Mouse (Mus musculus) heart, embryonic 15.5 days (tissue): ENCODE measurements around the gene Gpr88. TPM values are rescaled to one million over a fixed set of nuclear protein-coding genes. Genes with fewer than 3 reads are reported as not detected.

Experiments
- ATAC-seq: fragments of 200-750 bp; cut with Nextera tagmentation; replicated peaks from 2 replicates; pipeline ENCODE4 v1.8.0; 2017; ENCODE audit warnings: low read depth, moderate TSS enrichment; ENCODE audit not compliant: insufficient number of reproducible peaks, insufficient read depth, low FRiP score
- H3K27ac ChIP-seq: fragments of 300-500 bp; sonication (generic); 2 replicates; pipeline ENCODE4 v1.5.1; 2015; ENCODE audit warnings: mild to moderate bottlenecking, inconsistent platforms
- H3K27me3 ChIP-seq: fragments of 300-500 bp; sonication (generic); 2 replicates; pipeline ENCODE4 v1.6.1; 2015; ENCODE audit warnings: inconsistent platforms
- H3K36me3 ChIP-seq: fragments of 300-500 bp; sonication (generic); 2 replicates; pipeline ENCODE4 v1.6.1; 2015; ENCODE audit warnings: mild to moderate bottlenecking, inconsistent platforms
- H3K4me1 ChIP-seq: fragments of 300-500 bp; sonication (generic); replicated peaks from 2 replicates; pipeline ENCODE4 v1.6.1; 2015; ENCODE audit warnings: inconsistent platforms
- H3K4me2 ChIP-seq: fragments of 300-500 bp; sonication (generic); 2 replicates; pipeline ENCODE4 v1.6.1; 2015; ENCODE audit warnings: inconsistent platforms, mild to moderate bottlenecking, moderate library complexity
- H3K4me3 ChIP-seq: fragments of 300-500 bp; sonication (generic); 2 replicates; pipeline ENCODE4 v1.5.1; 2015; ENCODE audit warnings: mild to moderate bottlenecking, inconsistent platforms
- H3K9ac ChIP-seq: fragments of 300-500 bp; sonication (generic); 2 replicates; pipeline ENCODE4 v1.6.1; 2015; ENCODE audit warnings: mild to moderate bottlenecking, inconsistent platforms
- H3K9me3 ChIP-seq: fragments of 300-500 bp; sonication (generic); replicated peaks from 2 replicates; pipeline ENCODE4 v1.6.1; 2016; ENCODE audit warnings: inconsistent platforms
- WGBS: fragments of 180-500 bp; shearing (Covaris S2); methylation state at CpG from one replicate; pipeline ENCODE4 v1.1.7; 2015; ENCODE audit warnings: mixed read lengths; 5-methylcytosine and 5-hydroxymethylcytosine counted together
- polyA plus RNA-seq: library from polyadenylated mRNA; unstranded; fragments of >200 nt; fragmentation: Nextera tagmentation; extraction: Ambion mirVana; gene quantifications from 2 replicates; pipeline ENCODE4 v1.2.1, GENCODE M21; 2015

The Gpr88 gene
- polyA plus RNA-seq, 1 experiment from 2014 or later: 0.35 TPM

- no peak overlapping the region for H3K4me2 ChIP-seq
- H3K27ac ChIP-seq: no peak overlapping the region
- no peak overlapping the region for H3K4me3 ChIP-seq
- 82% methylated on average over 8 of the region's 8 CpGs for WGBS
- H3K9me3 ChIP-seq: no peaks in the 10 kb centered on the region
- ATAC-seq: no peak
- H3K36me3 ChIP-seq: no peaks in the 10 kb centered on the region
- H3K9ac ChIP-seq: no peak overlapping the region
- no peaks in the 10 kb centered on the region for H3K27me3 ChIP-seq
- H3K4me1 ChIP-seq: 0 out of 2 replicates have a peak, but pooled peaks cover 6% of the 10 kb centered on the region
Measured at GRCm38 (mm10) chr3:116277146-116277545, 23.8 kb upstream of the Gpr88 start.

GRCm38 (mm10) chr3:116271679-116272078 lies 18.4 kb upstream of the Gpr88 start:
- no peaks in the 10 kb centered on the region for H3K4me1 ChIP-seq
- no peak overlapping the region for H3K9ac ChIP-seq
- WGBS: 85% methylated on average over 6 of the region's 6 CpGs
- H3K9me3 ChIP-seq: no peaks in the 10 kb centered on the region
- H3K4me3 ChIP-seq: no peak overlapping the region
- no peak overlapping the region for H3K27ac ChIP-seq
- no peak overlapping the region for H3K4me2 ChIP-seq
- no peaks in the 10 kb centered on the region for H3K36me3 ChIP-seq
- H3K27me3 ChIP-seq: no peaks in the 10 kb centered on the region
- ATAC-seq: no peak

DNA sequence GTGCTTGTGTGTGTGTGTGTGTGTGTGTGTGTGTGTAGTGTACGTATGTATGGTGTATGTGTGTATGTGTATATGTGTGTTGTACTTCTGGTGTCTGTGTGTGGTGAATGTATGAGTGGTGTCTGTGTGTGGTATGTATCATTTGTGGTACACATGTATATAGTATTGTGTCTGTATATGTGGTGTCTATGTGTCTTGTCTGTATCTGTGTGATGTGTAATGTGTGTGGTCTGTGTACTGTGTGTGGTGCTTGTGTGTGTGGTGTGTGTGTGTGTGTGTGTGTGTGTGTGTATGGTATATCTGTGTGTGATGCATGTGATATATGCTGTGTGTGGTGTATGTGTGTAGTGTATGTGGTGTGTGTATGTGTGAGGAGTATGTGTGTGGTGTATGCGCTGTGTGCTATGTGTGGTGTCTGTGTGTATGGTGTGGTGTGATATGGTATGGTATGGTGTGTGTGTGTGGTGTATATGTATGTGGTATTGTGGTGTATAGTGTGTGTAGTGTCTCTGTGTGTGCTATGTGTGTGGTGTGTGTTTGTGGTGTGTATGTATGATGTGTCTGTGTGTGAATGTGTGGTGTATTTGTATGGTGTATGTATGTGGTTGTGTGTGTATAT lies 13.8 kb upstream of the Gpr88 start:
- Histone ChIP-seq H3K4me2 (no peak overlapping the region), H3K9ac (no peak overlapping the region), H3K4me1 (no peaks in the 10 kb centered on the region), H3K27ac (no peak overlapping the region), H3K36me3 (no peaks in the 10 kb centered on the region), H3K4me3 (no peak overlapping the region), H3K27me3 (no peaks in the 10 kb centered on the region), H3K9me3 (no peaks in the 10 kb centered on the region)
- ATAC-seq: no peak
- 96% methylated on average over 2 of the region's 2 CpGs for WGBS

GRCm38 (mm10) chr3:116266360-116266759 lies 13.1 kb upstream of the Gpr88 start:
- H3K4me3 ChIP-seq: no peak overlapping the region
- no peak for ATAC-seq
- no peak overlapping the region for H3K27ac ChIP-seq
- no peaks in the 10 kb centered on the region for H3K27me3 ChIP-seq
- 63% methylated on average over 3 of the region's 3 CpGs for WGBS
- H3K9ac ChIP-seq: no peak overlapping the region
- no peaks in the 10 kb centered on the region for H3K36me3 ChIP-seq
- no peaks in the 10 kb centered on the region for H3K9me3 ChIP-seq
- H3K4me2 ChIP-seq: no peak overlapping the region
- H3K4me1 ChIP-seq: no peaks in the 10 kb centered on the region

GRCm38 (mm10) chr3:116263977-116264376 lies 10.7 kb upstream of the Gpr88 start:
- Histone ChIP-seq H3K4me3 (no peak overlapping the region), H3K27ac (no peak overlapping the region), H3K36me3 (no peaks in the 10 kb centered on the region), H3K27me3 (no peaks in the 10 kb centered on the region), H3K9me3 (no peaks in the 10 kb centered on the region), H3K4me2 (no peak overlapping the region), H3K9ac (no peak overlapping the region), H3K4me1 (no peaks in the 10 kb centered on the region)
- whole genome bisulfite sequencing: 59% methylated on average over 1 of the region's 1 CpGs
- no peak for ATAC-seq

GRCm38 (mm10) chr3:116263061-116263460 lies 9.8 kb upstream of the Gpr88 start:
- H3K9ac ChIP-seq: no peak overlapping the region
- H3K36me3 ChIP-seq: no peaks in the 10 kb centered on the region
- no peak overlapping the region for H3K4me2 ChIP-seq
- no peaks in the 10 kb centered on the region for H3K9me3 ChIP-seq
- H3K27ac ChIP-seq: no peak overlapping the region
- 77% methylated on average over 5 of the region's 5 CpGs for WGBS
- no peak overlapping the region for H3K4me3 ChIP-seq
- no peaks in the 10 kb centered on the region for H3K4me1 ChIP-seq
- ATAC-seq: no peak
- no peaks in the 10 kb centered on the region for H3K27me3 ChIP-seq

GRCm38 (mm10) chr3:116256104-116256503 lies 2.8 kb upstream of the Gpr88 start:
- no peak overlapping the region for H3K4me2 ChIP-seq
- H3K4me1 ChIP-seq: peaks cover 23% of the 10 kb centered on the region
- H3K9me3 ChIP-seq: no peaks in the 10 kb centered on the region
- H3K27me3 ChIP-seq: peaks cover 41% of the 10 kb centered on the region
- no peak overlapping the region for H3K4me3 ChIP-seq
- ATAC-seq: no peak
- no peaks in the 10 kb centered on the region for H3K36me3 ChIP-seq
- no peak overlapping the region for H3K27ac ChIP-seq
- H3K9ac ChIP-seq: no peak overlapping the region
- WGBS: 65% methylated on average over 5 of the region's 5 CpGs

DNA sequence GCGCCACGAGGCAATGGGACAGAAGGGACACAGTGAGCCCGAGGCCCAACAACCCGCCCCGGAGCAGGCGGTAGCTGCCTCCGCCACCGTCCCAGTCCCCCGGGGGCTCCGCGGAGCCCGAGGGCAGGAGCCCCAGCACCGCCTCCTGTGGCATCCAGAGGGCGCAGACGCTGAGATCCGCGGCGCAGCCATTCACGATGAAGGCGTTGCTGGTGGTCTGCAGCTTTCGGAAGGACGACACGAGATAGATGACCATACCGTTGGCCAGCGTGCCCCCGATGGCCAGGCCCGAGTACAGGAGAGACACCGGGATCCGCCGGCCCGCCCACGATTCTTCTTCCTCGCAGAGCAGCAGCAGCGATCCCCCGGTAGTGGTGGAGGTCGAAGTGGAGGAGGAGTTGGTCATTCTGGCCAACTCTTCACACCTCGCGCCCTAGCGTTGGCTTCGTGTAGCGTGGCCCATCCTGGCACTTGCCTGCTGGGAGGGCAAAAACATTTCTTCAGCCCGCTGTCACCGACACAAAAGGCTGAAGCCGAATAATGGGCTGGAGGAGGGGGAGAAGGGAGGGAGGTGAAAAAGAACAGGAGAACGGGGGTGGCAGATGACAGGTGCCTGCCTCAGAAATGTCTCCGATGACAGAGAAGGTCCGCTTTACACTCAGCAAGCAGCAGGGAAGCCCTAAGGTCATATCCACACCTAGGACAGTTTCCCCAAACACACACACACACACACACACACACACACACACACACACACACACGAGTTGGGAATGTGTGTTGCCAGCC lies 855 bp downstream of the Gpr88 start:
- Histone ChIP-seq H3K4me2 (peak overlapping the region; percentile 100), H3K27ac (no peak overlapping the region), H3K9me3 (no peaks in the 10 kb centered on the region), H3K9ac (peak overlapping the region; percentile 53), H3K36me3 (no peaks in the 10 kb centered on the region), H3K4me1 (peaks cover 23% of the 10 kb centered on the region), H3K27me3 (peaks cover 68% of the 10 kb centered on the region), H3K4me3 (peak overlapping the region; percentile 63)
- WGBS: 1% methylated on average over 48 of the region's 48 CpGs
- peak; percentile 20; the same call in 1 of the 2 replicates for ATAC-seq

DNA sequence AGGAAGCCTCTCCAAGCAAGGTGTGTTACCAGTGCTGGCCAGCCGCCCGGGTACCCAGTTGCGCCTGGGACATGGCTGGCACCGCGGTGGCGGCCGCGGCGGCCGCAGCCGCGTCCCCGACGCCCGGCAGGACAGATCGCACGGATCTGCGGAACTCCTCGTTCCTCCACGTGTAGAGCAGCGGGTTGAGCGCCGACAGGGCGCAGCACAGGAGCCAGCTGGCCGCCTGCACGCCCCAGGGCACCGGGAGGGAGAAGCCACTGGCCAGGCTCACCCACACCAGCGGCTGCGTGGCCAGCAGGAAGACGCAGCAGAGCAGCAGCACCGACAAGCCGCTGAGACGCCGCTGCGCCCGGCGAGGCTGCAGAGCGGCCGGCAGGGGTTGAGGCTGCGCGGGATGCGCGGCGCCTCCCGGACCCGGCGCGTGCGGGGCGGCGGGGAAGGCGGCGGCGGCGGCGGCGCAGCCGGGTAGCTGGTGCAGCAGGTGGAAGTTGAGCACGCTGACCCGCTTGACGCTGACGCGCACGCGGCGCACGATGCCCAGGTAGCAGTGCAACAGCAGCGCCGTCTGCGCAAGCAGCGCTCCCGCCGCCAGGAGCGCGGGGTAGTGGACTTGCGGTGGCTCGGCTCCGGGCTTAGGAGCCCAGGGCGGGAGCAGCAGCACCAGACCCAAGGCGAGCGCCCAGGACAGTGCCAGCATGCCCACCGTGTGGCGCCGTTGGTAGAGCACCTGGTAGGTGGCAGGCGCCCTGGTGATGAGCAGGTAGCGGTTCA lies 1.6 kb downstream of the Gpr88 start:
- Histone ChIP-seq H3K9ac (peak overlapping the region; percentile 53), H3K4me1 (peaks cover 23% of the 10 kb centered on the region), H3K27me3 (peaks cover 68% of the 10 kb centered on the region), H3K4me3 (peak overlapping the region; percentile 63), H3K27ac (no peak overlapping the region), H3K4me2 (peak overlapping the region; percentile 100), H3K36me3 (no peaks in the 10 kb centered on the region), H3K9me3 (no peaks in the 10 kb centered on the region)
- ATAC-seq: peak; percentile 56; the same call in 1 of the 2 replicates
- under 1% methylated on average over 86 of the region's 86 CpGs for WGBS

- Histone ChIP-seq H3K36me3 (no peaks in the 10 kb centered on the region), H3K4me1 (peaks cover 23% of the 10 kb centered on the region), H3K27me3 (peaks cover 51% of the 10 kb centered on the region), H3K9me3 (no peaks in the 10 kb centered on the region), H3K4me3 (no peak overlapping the region), H3K27ac (no peak overlapping the region), H3K9ac (no peak overlapping the region), H3K4me2 (no peak overlapping the region)
- WGBS: 81% methylated on average over 2 of the region's 2 CpGs
- ATAC-seq: no peak
Measured at GRCm38 (mm10) chr3:116249026-116249425, 4.3 kb downstream of the Gpr88 start.

GRCm38 (mm10) chr3:116244476-116244875 lies 8.8 kb downstream of the Gpr88 start:
- H3K27me3 ChIP-seq: peaks cover 11% of the 10 kb centered on the region
- H3K27ac ChIP-seq: no peak overlapping the region
- no peak overlapping the region for H3K9ac ChIP-seq
- no peak overlapping the region for H3K4me2 ChIP-seq
- ATAC-seq: no peak
- H3K9me3 ChIP-seq: no peaks in the 10 kb centered on the region
- 38% methylated on average over 6 of the region's 6 CpGs for WGBS
- H3K36me3 ChIP-seq: no peaks in the 10 kb centered on the region
- no peak overlapping the region for H3K4me3 ChIP-seq
- no peaks in the 10 kb centered on the region for H3K4me1 ChIP-seq
